Mouse (Mus musculus) heart, embryonic 13.5 days (tissue): Measurements from ENCODE around the gene Ubc. TPM values are rescaled to one million over a fixed set of nuclear protein-coding genes. Genes with fewer than 3 reads are reported as not detected.
"Not testable (repeated sequence)": the region's sequence is repeated elsewhere in the genome, so short reads cannot be mapped to it uniquely, and the experiment has no call there.

Experiments used
- ATAC-seq: fragments of 200-750 bp; cut with Nextera tagmentation; 2 replicates; pipeline ENCODE4 v1.8.0; 2017; ENCODE audit warnings: moderate TSS enrichment; ENCODE audit not compliant: insufficient number of reproducible peaks, low FRiP score, low TSS enrichment; ENCODE audit errors: extremely low read depth
- H3K27ac ChIP-seq: fragments of 300-500 bp; sonication (generic); replicated peaks from 2 replicates; pipeline ENCODE4 v1.5.1; 2015; ENCODE audit warnings: moderate library complexity, mild to moderate bottlenecking, inconsistent platforms
- H3K27me3 ChIP-seq: fragments of 300-500 bp; sonication (generic); replicated peaks from 2 replicates; pipeline ENCODE4 v1.6.1; 2015; ENCODE audit warnings: mild to moderate bottlenecking, inconsistent platforms
- H3K36me3 ChIP-seq: fragments of 300-500 bp; sonication (generic); 2 replicates; pipeline ENCODE4 v1.6.1; 2015; ENCODE audit warnings: mild to moderate bottlenecking, inconsistent platforms
- H3K4me1 ChIP-seq: fragments of 300-500 bp; sonication (generic); 2 replicates; pipeline ENCODE4 v1.6.1; 2015; ENCODE audit warnings: inconsistent platforms
- H3K4me2 ChIP-seq: fragments of 300-500 bp; sonication (generic); 2 replicates; pipeline ENCODE4 v1.6.1; 2015; ENCODE audit warnings: inconsistent platforms, mild to moderate bottlenecking, moderate library complexity
- H3K4me3 ChIP-seq: fragments of 300-500 bp; sonication (generic); 2 replicates; pipeline ENCODE4 v1.5.1; 2015; ENCODE audit warnings: moderate library complexity, mild to moderate bottlenecking, inconsistent platforms
- H3K9ac ChIP-seq: fragments of 300-500 bp; sonication (generic); 2 replicates; pipeline ENCODE4 v1.6.1; 2015; ENCODE audit warnings: inconsistent platforms, mild to moderate bottlenecking, moderate library complexity
- H3K9me3 ChIP-seq: fragments of 300-500 bp; sonication (generic); 2 replicates; pipeline ENCODE4 v1.6.1; 2016; ENCODE audit warnings: inconsistent platforms
- WGBS: fragments of 180-500 bp; shearing (Covaris S2); methylation state at CpG from one replicate; pipeline ENCODE4 v1.1.7; 2015; ENCODE audit warnings: mixed read lengths; 5-methylcytosine and 5-hydroxymethylcytosine counted together
- polyA plus RNA-seq: library from polyadenylated mRNA; unstranded; fragments of >200 nt; fragmentation: Nextera tagmentation; extraction: Ambion mirVana; gene quantifications from 2 replicates; pipeline ENCODE4 v1.2.1, GENCODE M21; 2015

Ubc gene
- polyA plus RNA-seq, 1 experiment from 2014 or later = 819 TPM

DNA sequence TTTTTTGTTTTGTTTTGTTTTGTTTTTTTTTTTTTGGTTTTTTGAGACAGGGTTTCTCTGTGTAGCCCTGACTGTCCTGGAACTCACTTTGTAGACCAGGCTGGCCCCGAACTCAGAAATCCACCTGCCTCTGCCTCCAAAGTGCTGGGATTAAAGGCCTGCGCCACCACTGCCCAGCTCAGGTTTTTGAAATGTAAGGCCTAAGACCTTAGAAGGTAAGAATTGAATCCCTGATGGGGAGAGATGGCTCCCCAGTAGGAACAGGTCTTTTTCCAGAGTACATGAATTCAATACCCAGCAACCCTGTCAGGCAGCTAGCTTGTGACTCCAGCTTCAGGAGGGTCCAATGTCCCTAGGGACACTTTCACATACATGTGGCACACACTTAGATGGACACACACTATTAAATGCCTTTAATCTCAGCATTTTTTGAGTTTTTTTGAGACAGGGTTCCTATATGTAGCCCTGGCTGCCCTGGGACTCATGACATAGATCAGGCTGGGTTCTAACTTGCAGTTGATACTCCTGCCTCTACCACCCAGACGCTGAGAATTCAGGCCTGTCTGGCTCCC is 990 bp upstream of the Ubc start:
- WGBS = 89% methylated on average over 3 of the region's 3 CpGs
- H3K4me1 ChIP-seq = peaks cover 55% of the 10 kb centered on the region
- peaks cover 13% of the 10 kb centered on the region for H3K36me3 ChIP-seq
- peak overlapping the region; percentile 100 for H3K27ac ChIP-seq
- peak overlapping the region; percentile 52; the same call in 1 of the 2 replicates for H3K9ac ChIP-seq
- peak overlapping the region; percentile 72 for H3K4me2 ChIP-seq
- H3K27me3 ChIP-seq = no peaks in the 10 kb centered on the region
- ATAC-seq = no peak
- H3K9me3 ChIP-seq = no peaks in the 10 kb centered on the region
- no peak overlapping the region for H3K4me3 ChIP-seq

DNA sequence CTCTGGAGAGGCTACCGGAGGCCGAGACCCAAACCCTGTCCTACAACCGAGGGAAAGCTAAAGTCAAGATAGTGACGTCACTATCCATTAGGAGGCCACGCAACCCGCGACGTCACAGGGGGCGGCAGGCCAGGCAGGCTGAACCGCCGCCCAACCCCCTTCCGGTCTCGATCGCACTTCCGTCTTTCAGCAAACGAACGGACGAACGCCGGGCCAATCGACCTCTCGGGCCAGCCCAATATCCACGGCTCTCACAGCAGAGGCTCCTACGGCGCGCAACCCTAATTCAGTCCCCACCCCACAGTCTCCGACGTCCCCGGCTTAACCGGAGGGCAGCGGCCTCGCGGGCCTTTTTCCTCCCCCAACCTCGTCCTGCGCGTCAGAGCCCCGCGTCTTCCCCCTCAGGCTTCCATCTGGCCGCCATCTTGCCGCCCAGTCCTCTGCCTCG is 847 bp downstream of the Ubc start, which contains the start of gene Gm10382:
Gene Gm10382, plus strand, starts transcription at position 192 of the 448 bp plus-strand sequence.
- H3K4me1 ChIP-seq = peaks cover 61% of the 10 kb centered on the region

GRCm38 (mm10) chr5:125388358-125389092 is 1.5 kb downstream of the Ubc start:
- peaks cover 55% of the 10 kb centered on the region for H3K4me1 ChIP-seq
- H3K27ac ChIP-seq = peak overlapping the region; percentile 100
- ATAC-seq = no peak
- H3K9me3 ChIP-seq = no peaks in the 10 kb centered on the region
- H3K27me3 ChIP-seq = no peaks in the 10 kb centered on the region
- WGBS = 19% methylated on average over 13 of the region's 13 CpGs
- H3K36me3 ChIP-seq = peaks cover 37% of the 10 kb centered on the region
- peak overlapping the region; percentile 99 for H3K9ac ChIP-seq
- peak overlapping the region; percentile 100 for H3K4me2 ChIP-seq
- H3K4me3 ChIP-seq = peak overlapping the region; percentile 89

More for the DNA sequence above, 847 bp downstream of the Ubc start, which contains the start of gene Gm10382:
- WGBS = under 1% methylated on average over 41 of the region's 41 CpGs
- H3K9me3 ChIP-seq = no peaks in the 10 kb centered on the region
- peak within 1 kb of the TSS; percentile 89 for H3K4me3 ChIP-seq
- no peaks in the 10 kb centered on the region for H3K27me3 ChIP-seq
- peak within 1 kb of the TSS; percentile 100 for H3K4me2 ChIP-seq
- peak within 1 kb of the TSS; percentile 100 for H3K27ac ChIP-seq
- peak within 1 kb of the TSS; percentile 99 for H3K9ac ChIP-seq
- peaks cover 31% of the 10 kb centered on the region for H3K36me3 ChIP-seq
- peak; percentile 45 for ATAC-seq

DNA sequence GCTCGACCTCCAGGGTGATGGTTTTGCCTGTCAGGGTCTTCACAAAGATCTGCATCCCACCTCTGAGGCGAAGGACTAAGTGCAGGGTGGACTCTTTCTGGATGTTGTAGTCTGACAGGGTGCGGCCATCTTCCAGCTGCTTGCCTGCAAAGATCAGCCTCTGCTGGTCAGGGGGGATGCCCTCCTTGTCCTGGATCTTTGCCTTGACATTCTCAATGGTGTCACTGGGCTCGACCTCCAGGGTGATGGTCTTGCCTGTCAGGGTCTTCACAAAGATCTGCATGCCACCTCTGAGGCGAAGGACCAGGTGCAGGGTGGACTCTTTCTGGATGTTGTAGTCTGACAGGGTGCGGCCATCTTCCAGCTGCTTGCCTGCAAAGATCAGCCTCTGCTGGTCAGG is 2.7 kb downstream of the Ubc start:
- 82% methylated on average over 5 of the region's 6 CpGs for WGBS
- peak overlapping the region; percentile 30; the same call in 1 of the 2 replicates for H3K4me2 ChIP-seq
- ATAC-seq = not testable (repeated sequence)

DNA sequence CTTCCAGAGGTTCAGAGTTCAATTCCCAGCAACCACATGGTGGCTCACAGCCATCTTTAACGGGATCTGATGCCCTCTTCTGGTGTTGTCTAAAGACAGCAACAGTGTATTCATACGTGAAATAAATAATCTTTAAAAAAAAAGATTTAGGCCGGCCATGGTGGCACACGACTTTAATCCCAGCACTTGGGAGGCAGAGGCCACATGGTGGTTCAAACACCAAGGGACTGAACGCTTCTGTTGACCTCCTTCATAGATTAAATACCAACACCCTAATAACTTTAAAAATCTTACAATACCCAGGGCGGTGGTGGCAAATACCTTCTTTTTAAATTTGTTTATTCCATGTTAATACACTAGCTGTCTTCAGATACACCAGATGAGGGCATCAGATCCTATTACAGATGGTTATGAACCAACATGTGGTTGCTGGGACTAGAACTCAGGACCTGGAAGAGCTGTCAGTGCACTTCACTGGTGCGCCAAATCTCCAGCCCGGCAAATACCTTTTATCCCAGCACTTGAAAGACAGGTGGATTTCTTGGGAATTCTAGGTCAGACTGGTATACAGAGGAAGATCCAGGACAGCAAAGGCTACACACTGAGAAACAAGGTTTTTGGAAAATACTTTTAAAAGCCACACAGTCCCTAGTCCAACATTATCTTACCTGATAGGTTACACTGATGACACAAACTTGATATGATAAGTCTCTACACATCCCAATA is 4.6 kb downstream of the Ubc start:
- no peaks in the 10 kb centered on the region for H3K9me3 ChIP-seq
- H3K36me3 ChIP-seq = peaks cover 41% of the 10 kb centered on the region
- WGBS = 72% methylated on average over 8 of the region's 8 CpGs
- H3K27me3 ChIP-seq = no peaks in the 10 kb centered on the region
- peak overlapping the region; percentile 51 for H3K4me2 ChIP-seq
- H3K9ac ChIP-seq = peak overlapping the region; percentile 56
- peaks cover 28% of the 10 kb centered on the region for H3K4me1 ChIP-seq
- H3K4me3 ChIP-seq = peak overlapping the region; percentile 19
- H3K27ac ChIP-seq = no peak overlapping the region
- no peak for ATAC-seq

More for the DNA sequence above, 2.7 kb downstream of the Ubc start:
- not testable (repeated sequence) for H3K27ac ChIP-seq, H3K4me3 ChIP-seq, H3K27me3 ChIP-seq, H3K9me3 ChIP-seq, H3K9ac ChIP-seq
- Histone ChIP-seq H3K4me1 (peaks cover 46% of the 10 kb centered on the region), H3K36me3 (peaks cover 41% of the 10 kb centered on the region)

DNA sequence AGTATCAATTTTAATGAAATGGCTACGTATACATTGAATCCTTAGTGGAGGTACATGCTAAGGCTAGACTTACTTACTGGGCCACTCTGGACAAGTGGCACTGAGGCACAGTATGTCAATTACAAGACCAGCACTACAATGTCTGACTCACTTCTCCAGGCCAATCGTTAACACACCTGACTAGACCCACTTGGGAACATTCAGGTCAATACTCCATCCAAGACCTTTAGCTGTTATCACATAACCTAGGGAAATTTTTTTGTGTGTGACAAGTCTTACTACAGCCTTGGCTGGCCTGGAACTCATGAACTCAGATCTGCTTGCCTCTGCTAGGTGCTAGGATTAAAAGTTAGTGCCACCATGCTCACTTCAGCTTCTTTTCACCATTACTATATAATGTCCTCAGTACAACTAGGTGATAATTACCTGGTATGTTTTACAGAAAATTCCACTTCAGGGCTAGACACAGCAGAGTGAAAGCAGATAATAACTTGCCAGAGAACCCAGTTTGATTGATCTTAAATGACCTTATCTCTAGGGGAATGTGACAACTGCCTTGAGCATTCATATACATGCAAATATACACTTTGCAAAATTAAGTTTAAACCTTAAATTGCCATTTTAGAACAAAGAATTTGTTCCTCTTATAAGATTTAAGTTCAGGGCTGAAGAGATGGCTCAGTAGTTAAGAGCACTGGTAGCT is 5.3 kb downstream of the Ubc start:
- H3K27ac ChIP-seq = no peak overlapping the region
- ATAC-seq = no peak
- 79% methylated on average over 2 of the region's 2 CpGs for WGBS
- H3K4me2 ChIP-seq = peak overlapping the region; percentile 51; the same call in 1 of the 2 replicates
- peaks cover 25% of the 10 kb centered on the region for H3K4me1 ChIP-seq
- H3K36me3 ChIP-seq = peaks cover 41% of the 10 kb centered on the region
- no peaks in the 10 kb centered on the region for H3K27me3 ChIP-seq
- H3K9ac ChIP-seq = no peak overlapping the region
- no peaks in the 10 kb centered on the region for H3K9me3 ChIP-seq
- H3K4me3 ChIP-seq = peak overlapping the region; percentile 14; the same call in 1 of the 2 replicates

DNA sequence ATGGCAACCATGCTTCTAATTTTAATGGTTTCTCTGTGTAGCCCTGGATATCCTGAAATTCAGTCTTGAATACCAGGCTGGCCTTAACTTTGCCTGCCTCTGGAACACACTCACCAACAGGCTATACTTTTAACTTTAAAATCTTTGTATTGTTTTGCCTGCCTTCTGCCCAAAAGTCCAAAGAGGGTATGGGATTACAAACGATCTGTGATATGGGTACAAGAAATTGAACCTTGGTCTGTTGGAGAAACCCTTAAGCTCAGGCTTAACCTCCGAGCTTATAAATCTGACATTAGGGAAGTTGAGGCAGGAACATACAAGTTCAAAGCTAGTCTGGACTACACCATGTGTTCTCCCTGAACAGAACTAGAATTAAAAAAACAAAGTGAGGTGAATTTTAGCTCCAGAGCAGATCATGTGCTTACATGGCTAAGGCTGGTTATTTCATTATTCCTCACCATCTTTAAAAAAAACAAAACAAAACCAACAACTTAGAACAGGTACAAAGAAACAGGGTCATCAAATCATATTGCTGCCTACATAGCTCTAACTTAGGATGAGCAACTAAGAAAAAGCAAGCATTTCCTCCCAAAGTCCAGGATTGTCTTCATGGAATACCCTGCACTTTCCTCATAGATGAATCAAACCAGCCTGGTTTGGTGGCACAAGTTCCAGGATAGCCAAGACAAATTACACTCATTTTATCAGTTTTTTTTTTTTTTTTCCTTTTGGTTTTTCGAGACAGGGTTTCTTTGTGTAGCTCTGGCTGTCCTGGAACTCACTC is 6.2 kb downstream of the Ubc start:
- no peak for ATAC-seq
- Histone ChIP-seq H3K9me3 (no peaks in the 10 kb centered on the region), H3K4me2 (0 out of 2 replicates have a peak overlapping the region, but pooled peaks have one; percentile 3), H3K9ac (no peak overlapping the region), H3K36me3 (peaks cover 41% of the 10 kb centered on the region), H3K27ac (no peak overlapping the region; the same call in 1 of the 2 replicates), H3K4me1 (peaks cover 25% of the 10 kb centered on the region), H3K4me3 (peak overlapping the region; percentile 6), H3K27me3 (no peaks in the 10 kb centered on the region)
- 64% methylated on average over 3 of the region's 3 CpGs for WGBS

GRCm38 (mm10) chr5:125382673-125383558 is 7.1 kb downstream of the Ubc start:
- no peak overlapping the region for H3K4me3 ChIP-seq
- peaks cover 19% of the 10 kb centered on the region for H3K4me1 ChIP-seq
- H3K27ac ChIP-seq = no peak overlapping the region
- peaks cover 33% of the 10 kb centered on the region for H3K36me3 ChIP-seq
- no peaks in the 10 kb centered on the region for H3K27me3 ChIP-seq
- ATAC-seq = no peak
- H3K9me3 ChIP-seq = no peaks in the 10 kb centered on the region
- no peak overlapping the region for H3K4me2 ChIP-seq
- no peak overlapping the region for H3K9ac ChIP-seq
- WGBS = 46% methylated on average over 6 of the region's 6 CpGs

DNA sequence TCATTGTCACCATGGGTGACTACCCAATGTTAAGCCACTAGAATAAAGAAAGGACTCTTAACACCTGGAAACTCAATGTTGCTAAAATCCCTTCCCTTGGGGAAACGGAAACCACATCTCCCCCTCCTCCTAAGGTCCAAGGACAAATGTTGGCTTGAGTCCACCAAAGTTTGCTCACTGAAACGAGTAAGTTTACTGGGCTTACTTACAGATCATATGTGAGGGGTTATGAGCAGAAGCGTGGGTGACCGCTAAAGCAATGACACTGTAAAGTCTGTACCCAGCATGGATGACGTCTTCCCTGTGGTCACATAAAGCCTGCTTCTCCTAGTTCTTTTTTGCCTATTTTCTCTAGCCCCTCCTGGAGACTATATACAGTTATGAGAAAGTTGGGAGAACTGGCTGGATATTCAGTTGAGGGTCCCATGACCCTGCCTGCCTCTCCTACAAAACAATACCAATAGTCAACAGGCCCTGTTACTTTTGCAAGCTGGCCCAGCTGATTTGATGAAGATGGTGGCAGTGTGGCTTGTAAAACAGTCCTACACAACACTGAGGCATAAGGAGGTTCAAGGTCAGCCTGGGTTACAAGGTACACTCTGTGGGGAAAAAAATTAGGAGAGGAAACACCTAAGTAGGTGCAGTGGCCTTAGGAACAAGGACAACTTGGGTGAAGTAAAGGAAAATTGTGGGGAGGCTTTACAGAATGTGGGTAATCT is 7.9 kb downstream of the Ubc start:
- 70% methylated on average over 5 of the region's 5 CpGs for WGBS
- Histone ChIP-seq H3K27me3 (no peaks in the 10 kb centered on the region), H3K9me3 (no peaks in the 10 kb centered on the region), H3K4me1 (peaks cover 19% of the 10 kb centered on the region), H3K27ac (no peak overlapping the region), H3K4me2 (no peak overlapping the region), H3K36me3 (peaks cover 31% of the 10 kb centered on the region), H3K4me3 (no peak overlapping the region), H3K9ac (no peak overlapping the region)
- no peak for ATAC-seq
